Mouse (Mus musculus): ENCODE data around the gene Gpr4.
A peak's percentile ranks its signal among the peaks of the same experiment; 100 is the strongest.

Gpr4 gene

GRCm38 (mm10) chr7:19196676-19197075, 15.7 kb upstream of the Gpr4 start:
- DNase-seq: peak; percentile 42 to 67

GRCm38 (mm10) chr7:19197985-19198384, 14.4 kb upstream of the Gpr4 start:
- peak in 1 of 2 experiments; percentile 65 for DNase-seq

DNA sequence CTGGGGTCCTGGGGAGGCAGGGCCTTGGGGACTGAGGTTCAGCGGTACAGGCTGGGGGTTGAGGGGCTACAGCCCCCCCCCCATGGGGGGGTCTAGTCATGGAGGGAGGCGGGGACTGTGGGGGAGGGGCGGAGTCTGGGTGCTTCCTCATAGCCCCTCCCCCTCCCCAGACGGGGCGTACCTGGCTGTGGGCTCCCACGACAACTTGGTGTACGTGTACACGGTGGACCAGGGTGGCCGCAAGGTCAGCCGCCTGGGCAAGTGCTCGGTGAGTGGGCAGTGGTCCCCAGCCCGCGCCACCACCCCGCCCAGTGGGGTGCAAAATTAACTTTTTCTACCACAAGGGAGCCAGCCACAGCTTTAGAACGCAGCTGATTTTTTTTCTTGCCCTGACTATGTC, 10.7 kb upstream of the Gpr4 start:
- DNase-seq: no peak

GRCm38 (mm10) chr7:19202065-19202850, 10.1 kb upstream of the Gpr4 start:
- no peak for DNase-seq

DNA sequence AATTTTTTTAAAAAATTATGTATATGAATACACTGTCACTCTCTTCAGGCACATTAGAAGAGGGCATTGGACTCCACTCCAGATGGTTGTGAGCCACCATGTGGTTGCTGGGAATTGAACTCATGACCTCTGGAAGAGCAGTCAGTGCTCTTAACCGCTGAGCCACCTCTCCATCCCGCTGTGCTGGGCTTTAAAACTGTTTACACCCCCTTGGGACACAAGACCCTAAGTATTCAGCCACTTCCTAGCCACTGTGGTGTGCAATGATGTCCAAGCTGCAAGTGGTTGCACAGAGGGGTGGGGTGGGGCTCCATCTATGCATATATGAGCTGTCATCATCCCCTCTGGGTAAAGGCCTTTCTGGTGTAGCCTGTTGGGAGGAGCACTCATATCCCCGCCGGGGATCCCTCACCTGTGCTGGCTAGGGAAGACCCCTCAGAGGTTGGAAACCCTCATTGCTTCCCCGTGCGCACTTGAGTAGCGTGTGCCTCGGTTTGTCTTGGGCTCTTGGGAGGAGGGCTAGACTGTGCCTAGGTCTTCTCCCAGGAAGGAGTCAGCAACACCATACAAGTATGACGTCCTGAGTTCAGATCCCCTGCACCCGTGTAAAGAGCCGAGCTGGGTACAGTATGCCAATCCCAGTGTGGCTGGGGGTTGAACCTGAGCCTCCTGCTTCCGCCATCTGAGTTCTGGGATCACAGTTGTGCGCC, 4.0 kb upstream of the Gpr4 start:
- no peak for DNase-seq

DNA sequence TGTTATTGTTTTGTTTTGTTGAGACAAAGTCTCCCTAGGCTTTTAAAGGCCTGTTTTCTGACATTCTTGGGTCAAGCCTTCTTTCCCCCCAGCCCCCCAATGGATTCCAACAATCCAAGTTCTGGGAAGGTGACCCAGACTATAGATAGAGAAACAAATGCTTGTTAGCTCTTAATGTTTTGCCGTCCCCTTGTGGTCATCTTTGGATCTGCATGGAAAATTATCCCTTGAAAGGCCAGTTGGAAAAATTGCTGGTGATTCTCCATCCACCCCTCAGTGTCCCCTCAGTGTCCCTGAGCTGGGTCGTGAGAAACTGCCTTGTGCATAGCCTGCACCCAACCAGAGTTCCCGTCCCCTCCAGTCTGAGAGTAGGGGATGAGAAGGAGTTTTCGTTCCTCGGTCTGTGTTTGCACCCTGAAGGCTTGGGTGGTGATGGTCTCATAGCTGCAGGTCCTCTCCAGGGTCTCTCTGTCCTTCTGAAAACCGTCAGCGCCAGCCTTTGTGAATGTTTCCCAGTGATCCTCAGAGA, 3.3 kb upstream of the Gpr4 start:
- DNase-seq: peak; percentile 80 to 86

GRCm38 (mm10) chr7:19209494-19209893, 2.8 kb upstream of the Gpr4 start:
- DNase-seq: no peak

DNA sequence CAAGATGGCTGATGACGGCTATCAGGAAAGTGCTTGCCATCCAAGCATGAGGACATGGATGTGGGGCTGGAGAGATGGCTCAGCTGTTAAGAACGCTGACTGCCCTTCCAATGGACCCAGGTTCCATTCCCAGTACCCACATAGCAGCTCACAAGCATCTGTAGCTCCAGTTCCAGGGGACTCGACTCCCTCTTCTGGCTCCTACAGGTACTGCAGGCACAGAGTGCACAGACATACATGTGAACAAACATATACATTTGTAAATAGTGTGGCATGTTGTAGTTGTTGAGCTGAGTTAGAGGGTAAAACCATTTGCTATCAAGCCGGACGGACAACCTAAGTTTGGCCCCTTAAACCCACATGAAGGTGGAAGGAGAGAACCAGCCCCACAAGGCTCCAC, 2.3 kb upstream of the Gpr4 start:
- peak in 1 of 2 experiments; percentile 49 for DNase-seq

- DNase-seq: no peak
Observed at GRCm38 (mm10) chr7:19211041-19211675, 1.2 kb upstream of the Gpr4 start.

DNA sequence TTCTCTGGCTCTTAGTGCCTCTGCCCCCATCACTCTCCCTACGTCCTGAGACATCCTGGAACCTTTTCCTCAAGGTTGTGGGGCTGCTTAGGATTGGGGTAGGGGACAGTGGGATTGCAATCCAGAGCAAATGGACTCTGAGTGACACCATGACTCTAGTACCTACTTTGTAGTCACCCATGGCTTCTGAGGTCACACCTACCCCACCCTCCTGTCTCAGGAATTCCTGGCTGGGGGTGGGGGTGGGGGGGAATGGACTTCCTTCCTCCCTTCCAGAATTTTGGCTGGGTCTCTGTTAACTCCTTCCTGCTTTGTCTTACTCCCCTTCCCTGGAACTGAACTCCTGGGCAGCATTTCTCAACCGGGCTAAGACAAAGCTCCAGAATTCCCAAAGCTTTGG, 1.0 kb downstream of the Gpr4 start:
- DNase-seq: no peak

DNA sequence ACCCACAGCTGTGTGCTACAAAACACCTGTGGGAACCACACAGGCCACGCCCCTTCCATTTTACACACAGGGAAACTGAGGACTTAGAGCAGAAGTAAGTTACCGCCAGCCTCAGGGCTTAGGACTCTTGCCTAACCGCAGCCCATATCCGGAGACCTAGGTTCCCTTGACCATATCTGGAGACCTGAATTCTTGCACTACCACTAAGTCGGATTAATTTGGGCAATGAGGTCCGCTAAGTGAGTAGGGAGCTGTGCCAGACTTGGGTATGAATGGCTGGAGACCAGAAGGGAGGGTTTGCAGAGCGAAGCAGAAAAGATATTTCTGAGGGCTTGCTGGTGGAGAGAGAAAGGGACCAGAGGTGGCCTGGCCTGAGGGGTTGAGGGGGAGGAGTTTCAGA, 2.0 kb downstream of the Gpr4 start:
- no peak for DNase-seq

DNA sequence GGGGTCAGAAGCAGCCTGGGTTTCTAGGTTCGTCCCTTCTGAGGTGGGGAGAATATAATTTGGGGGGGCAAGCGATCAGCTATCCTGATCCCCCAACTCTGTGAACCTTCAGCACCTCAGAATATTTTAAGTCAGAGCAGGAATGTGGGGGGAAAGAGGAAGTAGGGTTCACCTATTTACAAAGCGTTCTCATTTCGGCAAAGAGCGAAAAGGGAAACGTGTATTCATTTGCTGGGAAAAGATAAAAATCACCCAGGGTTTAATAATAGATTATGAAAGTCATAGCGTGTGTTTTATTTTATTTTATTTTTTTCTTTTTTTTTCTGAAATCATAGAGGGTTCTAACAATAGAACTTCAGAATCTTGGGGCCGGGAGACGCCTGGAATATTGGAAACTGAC, 2.6 kb downstream of the Gpr4 start:
- DNase-seq: no peak

DNA sequence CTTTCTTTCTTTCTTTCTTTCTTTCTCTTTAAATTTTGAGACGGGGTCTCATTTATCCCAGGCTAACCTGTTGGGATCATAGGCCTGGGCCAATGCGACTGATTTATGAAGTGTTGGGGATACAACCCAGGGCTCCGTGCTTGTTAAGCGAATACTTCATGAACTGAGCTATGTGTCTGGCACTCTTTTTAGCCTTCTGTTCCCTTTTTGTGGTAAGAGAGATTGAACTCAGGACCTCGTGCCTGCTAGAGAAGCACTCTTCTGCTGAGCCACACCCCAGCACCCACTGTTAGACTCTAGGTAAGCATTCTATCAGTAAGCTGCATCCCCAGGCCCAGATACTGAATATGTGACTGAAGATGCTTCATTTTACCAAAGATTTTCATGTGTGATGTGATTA, 5.2 kb downstream of the Gpr4 start:
- DNase-seq: no peak

GRCm38 (mm10) chr7:19217944-19218343, 5.6 kb downstream of the Gpr4 start:
- DNase-seq: no peak

DNA sequence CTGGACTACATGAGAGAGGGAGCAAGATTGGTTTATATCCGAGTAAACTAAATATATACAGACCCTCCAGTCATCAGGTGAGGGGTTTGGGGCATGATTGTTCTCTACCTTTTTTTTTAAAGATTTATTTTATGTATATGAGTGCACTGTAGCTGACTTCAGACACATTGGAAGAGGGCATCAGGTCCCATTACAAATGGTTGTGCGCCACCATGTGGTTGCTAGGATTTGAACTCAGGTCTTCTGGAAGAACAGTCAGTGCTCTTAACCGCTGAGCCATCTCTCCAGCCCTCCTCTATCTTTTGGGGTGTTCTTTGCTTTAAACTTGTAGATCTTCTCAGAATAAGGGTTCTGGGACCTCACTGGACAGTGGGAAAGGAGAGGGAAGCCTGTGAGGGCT, 7.7 kb downstream of the Gpr4 start:
- DNase-seq: no peak

- DNase-seq: no peak
Observed at GRCm38 (mm10) chr7:19222189-19222588, 9.9 kb downstream of the Gpr4 start.

- DNase-seq: no peak
Observed at GRCm38 (mm10) chr7:19222875-19223274, 10.5 kb downstream of the Gpr4 start.

- no peak for DNase-seq
Observed at GRCm38 (mm10) chr7:19224933-19225332, 12.6 kb downstream of the Gpr4 start.

DNA sequence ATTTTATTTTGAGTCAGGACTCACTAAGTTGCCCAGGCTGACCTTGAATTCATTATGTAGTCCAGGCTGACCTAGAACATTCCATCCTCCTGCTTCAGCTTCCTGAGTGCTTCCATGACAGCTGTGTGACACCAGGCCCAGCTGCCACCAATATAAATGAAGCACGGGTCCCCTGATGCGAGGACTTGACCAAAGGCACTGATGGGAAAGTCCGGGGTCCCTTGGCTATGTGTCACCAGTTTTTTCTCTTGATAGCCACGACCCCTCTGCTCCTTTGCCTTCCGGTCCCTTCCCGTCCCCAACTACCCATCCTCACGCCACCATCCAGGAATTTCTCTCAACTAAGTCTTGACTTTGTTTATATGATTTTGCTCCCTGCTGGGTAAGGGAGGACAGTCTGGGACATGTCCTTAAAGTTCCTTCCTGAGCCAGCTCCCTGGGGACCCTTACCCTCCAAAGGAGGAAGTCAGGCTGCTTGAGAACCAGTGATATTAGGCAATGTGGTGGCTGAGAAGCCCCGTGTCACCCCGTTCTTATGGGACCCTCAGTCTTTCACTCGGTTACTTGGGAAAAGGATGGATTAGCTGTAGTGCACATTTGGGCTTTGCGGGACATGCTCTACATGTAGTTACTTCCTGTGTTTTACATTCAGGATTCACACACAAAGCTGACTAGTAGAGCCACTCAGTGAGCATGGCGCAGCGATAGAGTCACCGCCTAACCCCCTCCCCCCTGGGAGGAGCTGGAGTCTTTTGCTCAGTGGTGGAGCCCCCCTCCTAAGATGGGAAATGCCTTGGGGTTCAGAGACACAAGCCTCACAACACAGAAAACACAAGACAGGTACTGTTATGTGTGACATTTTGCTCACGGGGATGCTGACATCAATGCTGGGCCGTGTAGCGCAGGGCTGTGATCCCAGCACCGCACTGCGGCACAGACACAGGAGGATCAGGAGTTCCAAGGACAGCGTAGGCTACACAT, 14.8 kb downstream of the Gpr4 start:
- DNase-seq: peak; percentile 32 to 59

DNA sequence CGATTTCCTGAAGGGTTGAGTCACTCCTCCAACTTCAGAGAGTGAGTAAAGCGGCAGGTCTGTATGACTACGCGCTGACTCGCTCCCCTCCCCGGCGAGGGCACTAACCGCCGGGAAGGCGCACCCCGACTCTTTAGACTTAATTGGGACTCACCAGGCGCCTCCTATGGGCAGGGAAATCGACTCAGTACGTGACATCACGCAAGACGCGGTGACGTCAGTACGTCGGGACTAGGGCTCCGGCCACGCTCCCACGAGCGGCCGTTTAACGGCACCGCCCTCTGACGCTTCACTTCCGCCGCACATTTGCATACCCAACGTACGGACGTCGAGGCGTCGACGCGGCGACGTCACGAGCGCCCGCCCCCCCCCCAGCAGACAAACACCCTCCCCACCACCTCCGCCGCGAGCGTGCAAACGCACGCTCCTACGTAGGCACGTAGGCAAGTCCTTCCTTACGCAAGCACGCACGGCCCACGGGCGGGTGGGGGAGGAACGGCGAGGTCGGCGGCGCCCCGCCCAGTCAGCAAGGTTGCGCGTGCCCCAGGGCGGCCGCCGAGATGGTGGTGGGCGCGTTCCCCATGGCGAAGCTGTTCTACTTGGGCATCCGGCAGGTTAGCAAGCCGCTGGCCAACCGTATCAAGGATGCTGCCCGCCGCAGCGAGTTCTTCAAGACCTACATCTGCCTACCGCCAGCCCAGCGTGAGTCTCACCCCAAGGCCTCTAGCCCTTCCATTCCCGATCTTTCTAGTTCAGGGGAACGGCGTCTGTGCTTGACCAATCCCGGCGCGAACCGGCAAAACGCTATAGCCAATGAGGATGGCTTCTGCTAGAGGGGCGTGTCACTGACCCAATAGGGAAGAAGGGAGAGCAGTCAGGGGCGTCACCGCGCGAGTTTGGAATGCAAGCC, 15.8 kb downstream of the Gpr4 start, which contains the start of gene Opa3:
TSS of gene Opa3 (plus strand) at position 452 of the 910 bp plus-strand sequence.
- peak; percentile 99 to 100 for DNase-seq

DNA sequence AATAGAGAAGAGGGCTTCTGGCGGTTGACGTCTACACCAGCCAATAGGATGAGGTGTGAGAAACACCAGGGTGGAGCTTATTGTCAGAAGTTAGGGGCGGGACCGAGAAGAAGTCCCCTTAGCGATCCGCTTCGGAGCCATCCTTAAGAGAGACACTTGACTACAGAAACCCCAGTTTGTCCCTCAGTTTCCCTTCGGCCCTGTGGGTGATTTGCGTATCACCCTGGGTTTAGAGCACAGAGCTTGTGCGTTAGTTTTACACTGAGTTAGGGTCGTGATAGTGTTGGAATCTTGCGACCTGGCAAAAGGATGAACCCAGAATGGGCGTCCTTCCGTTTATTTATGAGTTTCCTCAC, 16.4 kb downstream of the Gpr4 start:
- DNase-seq: no peak
